Mouse (Mus musculus) MN1 (cell line): ENCODE results near the gene Nfkbid.
"Not testable (repeated sequence)": the region's sequence is repeated elsewhere in the genome, so short reads cannot be mapped to it uniquely, and the experiment has no call there.

Experiments used
- DNase-seq: peaks from one replicate; pipeline ENCODE4 v3.0.0-alpha.2; 2016; ENCODE audit warnings: low spot score

The Nfkbid gene

GRCm38 (mm10) chr7:30464816-30465300 lies 43.3 kb downstream of the Nfkbid start:
- DNase-seq = no peak

GRCm38 (mm10) chr7:30472411-30472810 lies 50.9 kb downstream of the Nfkbid start:
- DNase-seq = peak; percentile 34

- no peak for DNase-seq
Measured at GRCm38 (mm10) chr7:30474999-30475398, 53.5 kb downstream of the Nfkbid start.

GRCm38 (mm10) chr7:30476136-30476535 lies 54.6 kb downstream of the Nfkbid start:
- DNase-seq = not testable (repeated sequence)

- DNase-seq = peak; percentile 67
Measured at GRCm38 (mm10) chr7:30477415-30478381, 56.2 kb downstream of the Nfkbid start.
